Mouse (Mus musculus) spleen, adult 18-20 months (tissue): ENCODE results near the gene Cnot10.
"Not testable (repeated sequence)": the region's sequence is repeated elsewhere in the genome, so short reads cannot be mapped to it uniquely, and the experiment has no call there.

Experiments
- DNase-seq, 2 experiments: peaks; one replicate each; pipeline ENCODE4 v3.0.0; 2022; ENCODE audit warnings: mixed read lengths in 2 of 2

Cnot10 gene

DNA sequence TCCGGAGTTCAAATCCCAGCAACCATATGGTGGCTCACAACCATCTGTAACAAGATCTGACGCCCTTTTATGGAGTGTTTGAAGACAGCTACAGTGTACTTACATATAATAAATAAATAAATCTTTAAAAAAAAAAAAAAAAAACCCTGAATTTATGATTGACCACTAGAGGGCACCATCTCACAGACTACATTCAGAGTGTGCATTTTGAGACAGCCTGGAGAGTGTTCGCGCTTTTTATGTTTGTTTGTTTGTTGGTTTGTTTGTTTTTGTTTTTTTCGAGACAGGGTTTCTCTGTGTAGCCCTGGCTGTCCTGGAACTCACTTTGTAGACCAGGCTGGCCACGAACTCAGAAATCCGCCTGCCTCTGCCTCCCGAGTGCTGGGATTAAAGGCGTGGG is 8.5 kb upstream of the Cnot10 start:
- DNase-seq = not testable (repeated sequence)

DNA sequence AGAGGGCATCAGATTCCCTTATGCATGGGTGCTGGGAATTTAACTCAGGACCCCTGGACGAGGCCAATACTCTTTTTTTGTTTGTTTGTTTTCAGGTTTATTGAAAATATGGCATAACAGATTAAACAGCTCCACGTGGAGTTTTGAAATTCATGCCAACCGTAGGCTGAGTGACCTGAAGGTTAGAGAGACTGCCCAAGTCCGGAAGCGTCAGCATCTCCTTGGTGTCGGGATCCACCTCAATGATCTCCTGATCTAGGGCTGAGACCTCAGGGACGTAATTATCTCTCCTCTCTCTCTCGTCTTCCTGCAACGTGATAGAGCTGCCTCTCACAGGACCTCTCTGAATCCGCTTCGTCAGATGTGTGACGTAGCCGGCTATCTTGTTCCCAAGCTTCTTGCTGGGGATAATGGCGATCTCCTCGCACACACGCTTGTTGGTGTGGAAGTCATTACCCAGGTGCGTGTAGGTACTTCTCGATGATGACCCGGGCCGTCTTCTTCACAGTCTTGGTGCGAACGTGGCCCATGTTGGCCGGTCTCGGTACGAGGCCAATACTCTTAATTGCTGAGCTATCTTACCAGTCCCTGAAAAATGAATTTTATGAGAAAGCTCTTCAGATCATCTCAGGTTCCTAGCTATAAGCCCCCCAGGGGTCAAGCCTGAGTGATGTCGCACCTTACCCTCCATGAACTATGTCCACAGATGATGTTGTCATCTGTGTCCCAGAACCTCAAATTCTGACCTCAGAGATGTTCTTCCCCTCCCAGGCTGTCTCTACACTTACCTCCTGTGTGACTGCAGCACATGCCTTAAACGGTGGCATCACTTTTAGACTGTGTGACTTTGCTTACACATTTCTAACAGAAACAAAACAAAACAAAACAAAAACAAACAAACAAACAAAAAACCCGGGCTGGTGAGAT is 7.8 kb upstream of the Cnot10 start:
- no peak for DNase-seq

DNA sequence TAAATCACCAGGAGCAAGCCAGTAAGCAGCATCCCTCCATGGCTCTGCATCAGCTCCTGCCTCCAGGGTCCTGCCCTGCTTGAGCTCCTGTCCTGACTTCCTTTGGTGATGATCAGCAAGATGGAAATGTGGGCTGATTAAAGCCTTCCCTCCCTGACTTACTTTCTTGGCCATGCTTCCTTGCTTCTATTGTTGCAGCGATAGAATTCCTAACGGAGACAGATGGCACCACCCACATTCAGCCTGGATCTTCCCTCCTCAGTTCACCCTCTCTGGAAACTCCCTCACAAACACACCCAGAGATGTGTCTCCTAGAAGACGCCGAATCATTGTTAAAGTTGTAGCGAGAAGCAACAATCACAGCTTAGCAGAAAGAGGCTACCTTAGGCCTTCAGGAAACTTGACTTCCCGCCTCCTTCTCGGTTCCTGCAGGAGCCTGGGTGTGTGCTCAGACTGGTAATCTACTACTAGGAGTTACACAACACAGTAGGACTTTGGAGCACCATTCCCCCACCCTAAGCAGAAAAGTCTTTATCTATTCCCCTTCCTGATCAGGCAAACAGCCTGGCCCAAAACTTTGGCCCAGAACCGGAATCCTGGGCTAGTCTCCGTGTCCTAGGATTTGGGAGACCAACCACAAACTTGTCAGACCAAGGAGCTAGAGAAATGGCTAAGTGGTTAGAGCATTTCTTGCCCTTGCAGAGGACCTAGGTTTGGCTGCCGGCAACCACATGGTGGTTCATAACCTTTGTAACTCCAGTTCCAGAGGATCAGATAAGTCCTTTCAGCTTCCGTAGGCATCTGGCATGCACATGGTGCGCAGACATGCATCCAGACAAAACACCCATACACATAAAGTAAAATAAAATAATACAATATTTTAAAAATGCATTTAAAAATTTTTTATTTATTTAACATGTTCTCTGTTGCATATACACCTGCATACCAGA is 6.8 kb upstream of the Cnot10 start:
- DNase-seq = no peak

DNA sequence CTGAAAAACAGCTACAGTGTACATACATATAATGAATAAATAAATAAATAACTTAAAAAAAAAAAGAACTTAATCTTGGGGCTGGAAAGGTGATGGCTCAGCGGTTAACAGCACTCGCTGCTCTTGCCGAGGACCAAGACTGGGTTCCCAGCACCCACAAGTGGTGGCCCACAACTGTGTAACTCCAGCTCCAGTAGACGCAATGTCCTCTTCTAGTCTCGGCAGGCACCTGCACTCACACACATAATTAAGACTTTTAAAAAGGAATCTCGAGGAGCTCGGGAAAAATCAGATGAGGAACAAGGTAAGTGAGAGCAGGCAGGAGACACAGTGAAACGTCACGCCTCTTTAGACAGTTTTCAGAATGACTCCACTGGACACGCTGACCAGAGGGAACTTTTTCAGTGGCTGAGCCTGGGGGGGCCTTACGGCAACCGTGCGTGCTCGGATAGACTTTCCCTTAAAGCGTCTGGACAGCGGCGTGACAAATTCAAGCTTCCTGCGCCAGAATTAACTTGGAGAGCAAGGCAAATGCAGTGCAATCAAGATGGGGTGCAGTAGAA is 717 bp downstream of the Cnot10 start:
- DNase-seq = no peak

DNA sequence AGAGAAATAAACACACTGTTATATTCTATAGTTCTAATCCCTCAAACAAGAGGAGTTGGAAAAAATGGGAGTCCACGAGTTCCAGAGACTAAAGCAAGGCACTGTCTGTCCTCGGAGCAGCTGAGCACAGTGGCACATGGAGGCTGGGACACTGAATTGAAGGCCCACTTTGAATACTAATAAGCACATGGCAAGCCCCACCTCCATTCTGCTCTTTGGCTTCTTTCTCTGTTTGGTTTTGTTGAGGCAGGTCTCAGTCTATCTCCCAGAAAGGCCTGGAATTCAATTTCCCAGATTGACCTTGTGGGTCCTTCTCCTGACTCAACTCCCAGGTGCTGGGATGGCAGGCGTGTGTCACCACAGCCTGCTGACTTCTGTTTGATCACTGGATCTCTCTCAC is 3.2 kb downstream of the Cnot10 start:
- DNase-seq = no peak

DNA sequence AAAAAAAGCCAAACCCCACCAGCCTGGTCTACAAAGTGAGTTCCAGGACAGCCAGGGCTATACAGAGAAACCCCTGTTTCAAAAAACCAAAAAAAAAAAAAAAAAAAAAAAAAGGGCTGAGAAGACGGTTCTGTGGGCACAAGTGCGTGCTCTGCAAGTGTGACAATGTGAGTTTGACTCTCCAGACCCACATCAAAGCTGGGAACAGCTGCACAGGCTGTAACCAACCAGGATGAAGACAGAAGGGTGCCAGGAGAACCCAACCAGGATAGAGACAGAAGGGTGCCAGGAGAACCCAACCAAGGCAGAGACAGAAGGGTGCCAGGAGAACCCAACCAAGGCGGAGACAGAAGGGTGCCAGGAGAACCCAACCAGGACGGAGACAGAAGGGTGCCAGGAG is 3.8 kb downstream of the Cnot10 start:
- no peak for DNase-seq

DNA sequence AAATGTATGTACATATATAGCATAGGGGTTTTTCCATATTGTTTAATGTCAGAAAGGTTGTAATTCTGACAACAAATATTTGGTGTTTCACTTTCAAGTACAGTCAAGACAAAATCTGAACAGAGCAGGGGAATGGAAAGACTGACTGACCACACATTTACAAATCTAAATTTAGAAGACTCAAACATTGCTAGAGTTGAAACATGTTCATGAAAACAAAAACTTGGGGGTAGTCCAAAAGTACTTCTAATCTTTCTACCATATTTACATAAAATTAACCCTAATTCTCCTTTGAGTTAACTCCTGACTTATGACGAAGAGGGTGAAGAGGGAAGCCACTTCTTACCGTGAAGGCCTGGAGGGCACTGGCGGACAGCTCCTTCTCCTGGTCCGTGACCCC is 7.7 kb downstream of the Cnot10 start:
- no peak for DNase-seq

DNA sequence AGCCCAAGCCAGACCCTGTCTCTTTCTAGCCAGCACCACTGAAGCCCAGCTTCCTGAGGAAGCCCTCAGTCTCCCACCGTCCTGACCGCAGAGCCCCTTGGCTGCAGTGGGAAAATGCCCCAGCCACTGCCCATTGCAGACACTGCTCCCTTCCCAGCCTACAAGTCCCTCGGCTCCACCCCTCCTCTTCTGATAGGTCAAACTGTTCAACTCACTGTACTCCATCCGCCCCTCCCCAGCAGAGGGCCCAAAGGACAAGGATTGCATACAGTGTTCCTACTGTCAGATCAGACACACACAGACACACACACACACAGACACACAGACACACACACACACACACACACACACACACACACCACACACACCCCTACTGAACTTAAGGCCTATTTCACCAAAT is 13.3 kb downstream of the Cnot10 start:
- no peak for DNase-seq

DNA sequence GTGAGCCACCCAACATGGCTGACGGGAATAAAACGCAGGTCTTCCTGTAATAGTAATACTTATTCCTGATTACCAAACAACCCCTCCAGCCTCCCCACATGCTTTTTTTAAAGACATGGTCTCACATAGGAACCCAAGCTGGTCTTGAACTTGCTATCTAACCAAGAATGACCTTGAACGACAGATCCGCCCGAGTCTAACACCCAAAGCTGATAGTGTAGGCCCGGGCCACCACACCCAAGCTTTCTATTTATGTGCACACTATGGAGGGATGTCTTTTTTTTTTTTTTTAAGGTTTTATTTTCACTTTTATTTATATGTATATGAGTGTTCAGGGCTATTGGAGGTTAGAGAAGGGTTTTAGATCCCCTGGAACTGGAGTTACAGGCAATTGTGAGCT is 15.8 kb downstream of the Cnot10 start:
- no peak for DNase-seq

DNA sequence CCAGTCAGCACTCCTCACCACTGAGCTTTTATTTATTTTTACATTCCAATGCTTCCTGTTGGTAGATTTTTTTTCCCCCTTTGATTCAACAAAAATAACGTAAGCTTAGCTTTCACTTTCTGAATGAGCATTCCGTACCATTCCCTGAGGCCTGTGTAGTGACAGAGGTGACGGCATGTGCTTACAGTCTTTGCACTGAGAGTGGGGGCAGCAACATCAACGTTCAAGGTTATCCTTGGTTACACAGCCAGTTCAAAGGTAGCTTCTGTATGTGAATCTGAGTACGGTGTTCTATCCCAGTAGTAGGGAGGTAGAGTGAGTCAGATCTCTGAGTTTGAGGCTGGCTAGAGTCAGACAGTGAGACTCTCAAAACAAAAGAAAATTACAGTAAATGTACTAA is 18.8 kb downstream of the Cnot10 start:
- DNase-seq = no peak

DNA sequence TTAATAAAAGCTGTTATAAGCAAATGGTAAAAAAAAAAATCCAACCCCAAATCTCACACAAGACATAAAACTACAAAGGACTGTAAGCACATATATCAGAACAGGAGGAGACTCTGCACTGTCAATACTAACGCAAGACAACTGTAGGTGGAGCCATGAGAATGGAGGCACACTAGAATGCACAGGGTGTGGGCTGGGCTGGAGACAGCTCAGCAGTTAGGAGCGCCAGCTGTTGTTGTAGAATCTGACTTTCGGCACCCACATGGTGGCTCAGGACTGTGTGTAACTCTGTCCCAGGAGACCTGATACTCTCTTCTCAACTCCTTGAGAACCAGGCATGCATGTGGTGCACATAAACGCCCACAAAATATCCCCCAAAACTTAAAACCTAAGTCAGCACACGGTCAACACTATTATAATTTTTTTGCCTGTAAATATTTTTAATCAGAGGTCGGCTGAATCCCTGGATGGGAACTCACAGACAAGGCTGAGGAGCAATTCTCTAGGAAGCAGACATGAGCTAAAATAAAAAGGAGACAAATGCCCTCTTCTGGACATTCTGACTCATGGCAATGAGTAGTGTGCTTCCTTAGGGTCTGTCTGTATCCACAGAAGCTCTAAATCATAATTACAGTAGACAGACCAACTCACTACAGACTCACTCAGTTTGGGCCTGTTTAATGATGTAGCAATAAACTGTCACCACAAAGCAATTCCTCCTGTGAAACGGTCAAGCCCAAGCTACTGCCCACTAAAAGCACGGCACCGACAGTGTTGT is 25.6 kb downstream of the Cnot10 start:
- no peak for DNase-seq

DNA sequence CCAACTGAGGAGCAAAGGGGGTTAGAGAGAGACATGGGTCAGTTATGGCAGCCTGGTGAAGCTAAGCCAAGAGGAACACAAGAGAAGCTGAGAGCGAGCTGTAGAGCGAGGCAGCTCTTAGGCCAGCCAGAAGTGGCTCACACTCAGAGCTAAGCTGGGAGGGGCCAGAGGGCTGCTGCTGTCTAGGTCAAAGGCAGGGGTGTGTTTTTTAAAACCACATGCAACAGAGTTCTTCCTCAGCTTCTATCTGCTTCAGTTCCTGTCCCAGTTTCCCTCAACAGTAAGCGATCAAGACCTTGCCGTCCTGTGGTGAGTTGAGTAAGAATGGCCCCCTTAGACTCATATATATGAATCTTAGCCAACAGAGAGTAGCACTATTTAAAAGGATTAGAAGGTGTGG is 27.0 kb downstream of the Cnot10 start:
- DNase-seq = no peak

DNA sequence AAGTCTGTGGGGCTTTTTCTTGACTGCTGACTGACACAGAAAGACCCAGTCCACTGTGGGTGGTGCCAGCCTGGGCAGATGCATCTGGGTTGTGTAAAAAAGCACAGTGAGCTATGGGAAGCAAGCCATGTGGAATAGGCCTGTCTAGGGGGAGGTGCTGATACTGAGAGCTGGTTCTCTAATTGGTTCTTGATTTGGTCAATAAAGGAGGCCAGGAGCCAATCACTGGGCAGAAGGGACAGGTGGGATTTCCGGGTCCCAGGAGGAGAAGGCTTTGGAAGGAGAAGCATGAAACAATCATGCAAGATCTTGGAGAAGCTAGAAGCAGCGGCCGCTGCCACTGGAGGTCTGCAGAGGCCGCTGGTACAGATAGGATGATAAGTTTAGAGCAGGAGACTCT is 27.4 kb downstream of the Cnot10 start:
- DNase-seq = no peak

DNA sequence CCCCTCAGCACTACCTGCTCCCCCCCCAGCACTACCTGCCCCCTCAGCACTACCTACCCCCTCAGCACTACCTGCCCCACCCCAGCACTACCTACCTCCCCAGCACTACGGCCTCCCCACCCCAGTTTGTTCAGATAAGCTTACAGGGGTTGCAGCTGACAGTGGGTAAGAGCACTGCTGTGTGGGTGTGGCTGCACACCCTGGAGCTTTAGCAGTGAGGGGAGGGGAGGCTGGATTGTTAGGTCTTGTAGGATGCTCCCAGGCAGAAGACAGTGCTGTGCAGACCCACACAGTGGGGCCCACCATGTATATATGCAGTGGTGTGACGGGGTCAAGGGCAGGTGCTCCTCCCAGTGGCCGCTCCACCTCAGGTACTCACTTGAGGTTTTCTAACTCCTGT is 29.7 kb downstream of the Cnot10 start:
- no peak for DNase-seq

DNA sequence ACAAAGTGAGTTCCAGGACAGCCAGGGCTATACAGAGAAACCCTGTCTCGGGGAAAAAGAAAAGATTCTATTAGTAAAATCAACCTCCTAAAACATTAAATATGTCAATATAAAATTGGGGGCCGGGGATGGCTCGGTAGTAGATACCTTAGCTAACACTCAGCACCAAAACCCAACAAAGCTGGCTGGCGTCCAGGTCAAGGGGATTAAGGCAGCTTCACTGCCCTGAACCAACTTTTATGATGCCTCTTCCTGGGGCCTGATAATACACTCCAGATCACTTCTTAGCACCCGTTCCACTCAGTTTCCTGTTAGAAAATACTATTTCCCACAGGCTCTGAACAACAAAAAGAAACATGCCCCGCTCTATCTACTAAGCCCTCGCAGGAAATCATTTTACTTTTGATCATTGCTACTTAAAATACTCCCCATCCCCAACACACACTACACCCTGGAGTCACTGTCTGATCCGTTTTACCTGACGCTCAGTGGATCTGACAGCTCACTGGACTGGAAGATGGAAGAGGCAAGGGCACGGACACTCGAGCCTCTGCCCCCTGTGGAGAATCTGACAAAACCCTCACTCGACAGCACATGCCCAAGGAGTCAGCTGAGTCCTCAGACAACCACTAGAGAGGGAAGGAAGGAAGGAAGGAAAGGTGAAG is 36.0 kb downstream of the Cnot10 start:
- no peak for DNase-seq

DNA sequence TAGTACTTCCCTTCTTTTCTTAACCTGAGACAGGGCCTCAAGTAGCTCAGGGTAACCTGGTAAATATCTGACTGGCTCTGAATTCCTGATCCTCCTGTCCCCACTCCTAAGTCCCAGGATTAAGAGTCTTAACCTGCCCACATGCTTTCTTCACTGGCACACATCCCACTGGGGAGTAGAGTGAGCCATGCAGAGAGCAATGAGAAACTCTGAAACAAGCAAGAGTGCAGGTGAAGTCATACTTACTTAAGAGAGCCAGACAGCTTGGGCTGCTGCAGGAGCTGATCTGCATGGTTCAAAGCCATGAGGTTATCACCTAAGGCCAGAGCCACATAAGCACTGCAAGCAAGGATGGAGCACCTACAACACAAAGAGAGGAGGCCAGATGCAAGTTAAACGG is 38.9 kb downstream of the Cnot10 start:
- DNase-seq = no peak

DNA sequence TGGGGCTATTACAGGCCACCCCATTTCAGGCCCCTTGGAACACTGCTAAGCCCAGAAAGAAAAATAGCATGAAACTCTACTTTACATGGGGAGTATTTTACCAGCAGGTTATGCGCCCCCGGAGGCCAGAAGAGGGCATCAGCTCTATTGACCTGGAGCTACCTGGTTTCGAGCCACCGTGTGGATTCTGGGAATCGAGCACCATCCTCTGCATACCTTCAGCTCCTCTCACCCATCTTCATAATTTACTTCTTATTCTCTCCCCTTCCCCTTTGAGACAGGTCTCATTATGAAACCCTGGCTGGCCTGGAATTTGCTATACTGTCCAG is 55.0 kb downstream of the Cnot10 start:
- no peak for DNase-seq

DNA sequence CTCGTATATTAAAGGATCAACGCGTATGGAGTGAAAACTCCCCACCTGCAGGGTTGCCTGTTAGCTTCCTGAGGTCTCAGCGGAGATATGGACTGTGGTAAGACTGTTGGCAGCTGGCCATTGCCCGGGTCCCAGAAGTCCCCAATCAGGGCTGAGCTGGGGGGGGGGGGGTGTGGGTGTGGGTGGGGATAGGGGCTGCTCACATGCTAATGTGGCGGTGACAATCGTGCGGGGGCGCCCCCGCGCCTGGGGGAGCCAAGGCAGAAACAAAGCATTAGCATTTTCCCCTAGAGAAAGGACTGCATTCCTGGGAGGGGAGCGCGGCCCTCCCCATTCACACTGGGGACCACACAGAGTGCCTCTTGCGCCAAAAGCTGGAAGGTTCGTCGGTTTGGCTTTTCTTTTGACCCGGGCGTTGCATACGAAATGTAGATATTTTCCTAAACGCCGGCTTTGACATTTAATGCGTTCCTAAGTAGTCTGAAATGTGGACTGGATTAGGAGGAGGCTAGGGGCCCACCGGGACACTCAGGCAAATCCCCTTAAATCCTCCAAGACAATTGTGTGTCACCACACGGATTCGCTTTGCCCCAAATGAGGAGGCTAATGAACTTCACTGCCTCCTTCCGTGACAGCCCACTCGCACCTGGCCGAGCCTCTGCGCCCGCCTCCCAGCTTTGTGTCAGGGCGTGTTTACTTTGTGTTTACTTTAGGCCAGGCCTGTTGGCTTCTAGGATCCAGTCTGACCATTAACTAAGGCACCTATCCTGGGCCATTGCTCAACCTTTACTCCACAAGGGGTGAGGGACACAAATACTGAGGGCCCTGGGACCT is 55.6 kb downstream of the Cnot10 start:
- DNase-seq = no peak

DNA sequence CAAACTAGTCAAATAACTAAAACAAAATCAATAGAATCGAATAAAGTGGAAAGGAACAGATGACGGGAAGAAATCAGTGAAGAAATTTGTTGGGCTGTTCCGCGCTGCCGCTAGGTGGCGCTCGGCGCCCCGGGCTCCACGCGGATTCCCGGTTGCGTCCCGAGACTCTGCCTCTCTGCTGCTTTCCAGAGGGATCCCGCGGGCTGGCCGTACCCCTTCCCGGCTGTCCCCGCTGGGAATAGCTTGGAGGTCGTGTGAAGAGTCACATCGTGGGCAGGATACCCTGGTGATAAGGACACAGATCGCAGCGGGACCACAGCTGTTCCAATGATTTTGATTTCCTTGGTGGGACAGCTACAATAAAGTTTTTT is 56.2 kb downstream of the Cnot10 start:
- peak in 1 of 2 experiments; percentile 42 for DNase-seq

DNA sequence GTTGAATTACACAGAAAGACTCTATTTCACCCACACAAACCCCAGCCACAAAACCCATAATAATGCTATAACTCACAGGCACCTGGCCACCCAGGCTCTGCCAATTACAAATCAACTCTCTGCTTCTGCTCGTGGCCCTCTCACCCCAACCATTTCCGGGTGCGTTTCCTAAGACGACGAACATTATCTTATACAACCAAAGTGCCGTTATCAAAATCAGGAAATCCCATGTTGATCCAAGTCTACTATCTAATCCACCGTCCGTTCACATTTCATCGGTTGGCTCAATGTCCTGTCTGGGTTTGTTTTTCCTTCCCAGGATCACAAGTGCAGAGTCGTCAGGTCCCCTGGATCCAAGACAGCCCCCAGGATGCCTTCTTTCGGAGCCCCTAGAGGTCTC is 61.3 kb downstream of the Cnot10 start:
- no peak for DNase-seq

DNA sequence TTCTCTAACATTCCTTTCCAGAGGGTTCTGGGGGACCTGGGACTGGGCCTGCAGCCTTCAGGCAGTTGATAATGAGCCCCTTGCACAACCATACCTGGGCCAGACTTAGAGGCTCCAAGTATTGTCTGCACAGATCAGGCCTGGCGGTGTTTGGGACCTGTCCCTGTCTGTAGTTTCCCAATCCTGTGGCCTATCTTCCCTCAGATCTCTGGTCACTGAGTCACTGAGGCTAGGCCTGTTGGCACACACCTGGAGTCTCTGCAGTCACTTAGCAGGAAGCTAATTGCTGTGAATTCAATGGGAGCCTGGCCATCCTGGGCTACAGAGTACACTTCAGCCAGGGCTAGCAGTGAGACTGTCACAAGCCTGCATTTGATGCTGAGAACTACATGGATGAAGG is 64.0 kb downstream of the Cnot10 start:
- no peak for DNase-seq
